Mouse (Mus musculus): ENCODE data around the gene Ednrb.

Ednrb gene

GRCm38 (mm10) chr14:103844011-103844549, at the start of gene Ednrb:
TSS of gene Ednrb (minus strand) at chr14:103844402.
- no peak for DNase-seq (ENCODE audit: low spot score)

DNA sequence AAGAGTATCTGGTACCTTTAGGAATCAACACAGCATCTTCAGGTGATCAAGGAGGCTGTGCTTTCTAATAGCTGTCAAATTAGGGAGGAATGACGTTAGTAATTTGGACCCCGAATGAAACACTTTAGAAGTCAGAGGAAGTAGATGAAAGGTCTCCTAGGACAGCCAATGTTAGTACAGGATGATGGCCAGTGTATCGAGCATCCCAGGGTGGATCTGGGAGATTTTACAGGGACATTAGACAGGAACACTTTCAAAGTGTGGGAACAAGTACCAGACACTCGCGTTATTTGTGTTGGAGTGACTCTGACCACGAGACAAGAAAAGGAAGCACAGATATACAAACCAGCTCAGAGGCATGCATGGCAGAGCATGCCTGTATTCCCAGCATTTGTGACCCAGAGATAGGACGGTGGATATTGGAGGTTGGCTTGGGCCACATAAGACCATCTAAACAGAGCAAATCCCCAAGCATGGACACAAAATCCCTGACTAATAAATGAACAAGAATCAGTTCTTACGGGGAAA, 48.3 kb upstream of the Ednrb start:
- no peak for DNase-seq (ENCODE audit: low spot score)

- no peak for DNase-seq (ENCODE audit: low spot score)
These were observed 46.6 kb upstream of the Ednrb start for GRCm38 (mm10) chr14:103890761-103891160.

DNA sequence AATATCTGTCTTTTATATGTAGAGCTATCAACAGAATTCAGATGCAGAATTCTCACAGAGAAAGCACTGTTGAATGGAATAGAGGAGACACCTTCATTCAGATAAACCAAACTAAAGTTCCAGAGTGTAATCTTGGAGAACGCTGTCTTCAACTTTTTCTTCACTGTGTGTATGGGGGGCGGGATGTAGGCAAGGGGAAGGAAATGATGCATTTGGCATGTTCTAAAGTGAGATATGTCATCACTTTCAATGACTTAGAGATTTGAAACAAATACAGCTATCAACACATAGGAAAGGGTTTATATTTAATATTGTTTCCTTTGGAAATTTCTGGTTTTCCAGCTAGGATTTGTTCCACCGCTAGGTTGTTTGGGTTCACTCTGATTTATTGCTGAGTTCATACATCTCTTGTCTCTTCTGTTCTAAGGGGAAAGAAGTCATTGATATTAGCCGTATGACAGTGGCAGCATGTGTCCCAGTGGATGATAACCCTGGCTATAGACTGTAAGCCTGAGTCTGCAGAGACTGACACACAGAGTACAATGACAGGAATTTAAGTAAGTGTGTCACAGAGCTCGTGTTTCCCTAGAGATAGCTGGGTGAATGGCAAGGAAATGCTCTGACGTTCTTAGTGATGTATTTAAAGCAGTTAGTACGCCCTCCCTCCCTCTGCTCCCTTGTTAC, 40.8 kb upstream of the Ednrb start:
- no peak for DNase-seq (ENCODE audit: low spot score)

DNA sequence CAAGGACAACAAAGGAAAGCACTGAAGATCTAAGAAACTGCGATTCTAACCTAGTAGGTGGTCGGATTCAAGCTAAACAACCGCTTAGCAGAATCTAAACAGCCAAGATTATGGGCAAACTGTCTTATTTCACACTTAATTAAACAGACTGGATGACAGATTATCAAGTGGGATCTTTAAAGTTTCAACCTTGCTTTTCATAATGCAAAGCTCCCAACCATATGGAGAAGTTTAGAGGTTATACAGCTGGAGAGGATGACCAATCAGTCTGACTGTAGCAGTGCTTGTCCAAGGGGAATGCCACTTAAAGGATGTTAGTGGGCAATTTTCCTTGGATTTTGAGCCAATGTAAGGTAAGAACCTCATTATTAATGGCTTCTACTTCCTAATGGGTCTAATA, 38.7 kb upstream of the Ednrb start:
- DNase-seq (ENCODE audit: low spot score): no peak

DNA sequence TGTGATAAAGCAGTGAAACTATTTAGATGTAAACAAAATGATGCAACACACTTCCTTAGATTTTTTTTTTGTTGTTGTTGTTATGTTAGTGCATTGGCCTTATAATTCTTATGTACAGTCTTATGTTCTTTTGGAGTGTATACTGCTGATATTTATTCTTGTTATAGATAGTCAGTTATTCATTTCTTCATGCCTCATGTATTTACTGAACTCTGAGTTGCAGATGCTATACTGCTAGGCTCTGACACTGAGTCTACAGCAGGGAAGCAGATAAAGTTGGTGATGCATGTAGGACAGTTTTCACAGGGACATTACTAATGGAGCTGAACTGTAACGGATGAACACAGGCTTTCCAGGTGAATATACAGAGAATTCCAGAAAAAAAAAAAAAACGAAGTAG, 32.9 kb upstream of the Ednrb start:
- DNase-seq (ENCODE audit: low spot score): no peak

- DNase-seq (ENCODE audit: low spot score): no peak
These were observed 32.4 kb upstream of the Ednrb start for GRCm38 (mm10) chr14:103876598-103876997.

DNA sequence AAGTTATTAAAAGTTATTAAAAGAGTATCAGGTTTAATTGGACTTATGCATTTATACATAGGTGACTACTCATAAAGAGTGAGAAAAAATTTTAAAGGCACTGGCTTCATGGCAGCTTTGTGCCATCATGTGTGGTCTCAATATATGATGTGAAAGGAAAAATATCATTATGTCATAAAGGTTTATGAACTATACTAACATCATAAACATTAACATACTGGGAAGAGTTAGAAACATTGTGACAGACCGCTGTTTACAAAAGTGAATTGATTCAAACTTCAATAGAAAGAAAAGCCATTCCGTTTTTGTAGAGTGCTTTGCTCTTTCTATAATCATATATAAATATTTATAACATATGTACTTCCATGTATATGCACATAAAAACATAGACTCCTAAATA, 22.4 kb upstream of the Ednrb start:
- DNase-seq (ENCODE audit: low spot score): no peak

DNA sequence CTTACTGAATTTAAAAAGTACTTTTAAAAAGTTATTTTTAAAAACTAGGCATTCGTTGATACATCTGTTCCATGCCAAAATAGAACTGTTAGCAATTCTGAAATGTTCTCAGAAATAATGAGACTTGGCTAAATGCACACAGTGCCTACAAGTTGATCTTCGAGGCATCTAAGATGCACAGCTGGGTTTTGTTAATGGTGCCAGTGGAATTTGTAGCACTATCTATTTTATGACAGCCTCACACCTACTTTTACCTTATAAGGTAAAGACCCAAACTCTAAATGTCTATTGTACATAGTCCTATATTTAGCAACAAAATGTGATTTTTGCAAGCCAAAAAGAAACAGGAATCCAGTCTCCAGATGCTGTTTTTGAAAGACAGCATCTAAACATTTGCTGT, 21.0 kb upstream of the Ednrb start:
- DNase-seq (ENCODE audit: low spot score): no peak

GRCm38 (mm10) chr14:103850071-103850845, 6.1 kb upstream of the Ednrb start:
- DNase-seq (ENCODE audit: low spot score): no peak

- no peak for DNase-seq (ENCODE audit: low spot score)
These were observed 1.5 kb upstream of the Ednrb start for GRCm38 (mm10) chr14:103845716-103846115.

- DNase-seq (ENCODE audit: low spot score): no peak
These were observed 742 bp upstream of the Ednrb start for GRCm38 (mm10) chr14:103844944-103845343.

DNA sequence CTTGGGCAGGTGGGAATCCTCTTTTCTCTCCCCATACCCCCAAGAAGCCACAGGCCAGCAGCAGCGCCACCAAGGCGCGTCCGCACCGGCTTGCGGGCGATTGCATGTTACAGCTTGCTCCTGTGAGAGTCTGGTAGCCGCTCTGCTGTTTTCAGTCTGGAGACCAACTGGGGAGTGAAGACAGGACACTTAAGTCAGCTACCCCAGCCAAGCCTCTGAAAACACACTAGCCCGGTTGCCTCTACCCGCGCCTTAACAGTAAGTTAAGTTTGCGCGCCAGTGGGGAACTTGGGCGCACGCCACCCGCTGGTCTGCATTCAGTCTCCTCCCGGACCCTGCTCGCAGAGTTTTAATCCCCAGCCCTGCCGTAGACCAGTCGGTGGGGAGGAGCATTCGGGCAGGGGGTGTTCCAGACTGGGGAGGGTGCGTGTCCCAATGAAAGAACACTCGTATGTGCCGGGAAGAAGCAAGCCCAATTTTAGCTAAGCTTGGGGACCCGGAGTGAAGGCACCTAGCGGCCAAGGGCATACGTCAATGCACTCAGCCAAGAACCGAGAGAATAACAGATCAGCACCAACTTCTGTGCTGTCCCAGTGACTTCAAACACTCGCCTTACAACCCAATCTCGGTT, 716 bp downstream of the Ednrb start:
- no peak for DNase-seq (ENCODE audit: low spot score)

GRCm38 (mm10) chr14:103842896-103843295, 1.3 kb downstream of the Ednrb start:
- no peak for DNase-seq (ENCODE audit: low spot score)

- DNase-seq (ENCODE audit: low spot score): no peak
These were observed 3.8 kb downstream of the Ednrb start for GRCm38 (mm10) chr14:103840436-103840835.

- no peak for DNase-seq (ENCODE audit: low spot score)
These were observed 5.3 kb downstream of the Ednrb start for GRCm38 (mm10) chr14:103838887-103839286.

DNA sequence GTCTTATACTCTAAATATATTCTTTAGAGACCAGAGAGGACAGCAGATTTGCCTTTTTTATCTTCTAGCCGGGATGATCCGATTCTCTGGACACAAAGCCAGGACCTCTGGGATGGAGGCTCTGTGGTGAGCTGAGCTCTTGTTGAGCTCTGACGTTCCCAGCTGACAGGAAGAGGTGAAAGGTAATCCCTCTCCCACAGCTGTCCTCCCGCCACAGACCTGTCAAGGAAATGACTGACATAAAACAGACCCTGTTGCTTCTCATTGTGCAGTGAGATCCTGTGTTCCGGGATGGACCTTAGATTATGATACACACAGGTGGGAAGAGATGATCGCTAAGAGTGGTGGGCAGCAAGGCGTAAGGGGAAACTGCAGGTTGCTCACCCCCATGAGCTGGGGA, 9.6 kb downstream of the Ednrb start:
- no peak for DNase-seq (ENCODE audit: low spot score)

GRCm38 (mm10) chr14:103834147-103834546, 10.1 kb downstream of the Ednrb start:
- no peak for DNase-seq (ENCODE audit: low spot score)

GRCm38 (mm10) chr14:103832472-103832871, 11.7 kb downstream of the Ednrb start:
- DNase-seq (ENCODE audit: low spot score): no peak

- no peak for DNase-seq (ENCODE audit: low spot score)
These were observed 13.2 kb downstream of the Ednrb start for GRCm38 (mm10) chr14:103831007-103831406.

- DNase-seq (ENCODE audit: low spot score): no peak
These were observed 17.9 kb downstream of the Ednrb start for GRCm38 (mm10) chr14:103826343-103826742.

DNA sequence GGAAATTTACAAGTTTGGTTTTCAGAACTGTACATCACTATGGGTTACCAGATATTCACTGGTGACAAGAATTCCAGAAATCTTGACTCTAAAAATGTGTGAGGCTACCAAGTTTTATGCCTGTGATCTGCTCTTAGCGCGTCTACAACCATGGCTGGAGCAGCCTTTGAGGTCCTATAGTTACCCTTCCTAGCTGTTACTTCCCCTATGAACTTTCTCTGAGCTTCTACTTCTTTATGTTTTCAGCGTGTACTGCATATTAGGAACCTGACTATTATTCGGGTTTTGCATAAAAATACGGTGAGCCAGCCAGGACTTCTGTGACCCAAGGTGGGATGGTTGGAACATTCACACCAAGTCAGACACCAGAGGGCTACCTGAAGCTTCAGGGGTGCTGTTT, 18.3 kb downstream of the Ednrb start:
- DNase-seq (ENCODE audit: low spot score): no peak

- no peak for DNase-seq (ENCODE audit: low spot score)
These were observed 20.7 kb downstream of the Ednrb start for GRCm38 (mm10) chr14:103823501-103823900.

All from layer of hippocampus, adult 9-10 months (tissue).